Mouse (Mus musculus) left cerebral cortex, adult 18-20 months (tissue): ENCODE data around the gene Alkbh7. TPM values are rescaled to one million over a fixed set of nuclear protein-coding genes. Genes with fewer than 3 reads are reported as not detected.

Experiments used
- DNase-seq, 2 experiments: peaks; one replicate each; pipeline ENCODE4 v3.0.0; 2021 to 2022; ENCODE audit warnings: low spot score in 2 of 2, mixed read lengths in 1 of 2
- total RNA-seq, 2 experiments: library from RNA; stranded (reverse); gene quantifications; 2 replicates each; pipeline ENCODE4 v1.2.3; 2021

Gene Alkbh7
- total RNA-seq, 2 experiments from 2014 or later = 26.1 to 28.1 TPM

DNA sequence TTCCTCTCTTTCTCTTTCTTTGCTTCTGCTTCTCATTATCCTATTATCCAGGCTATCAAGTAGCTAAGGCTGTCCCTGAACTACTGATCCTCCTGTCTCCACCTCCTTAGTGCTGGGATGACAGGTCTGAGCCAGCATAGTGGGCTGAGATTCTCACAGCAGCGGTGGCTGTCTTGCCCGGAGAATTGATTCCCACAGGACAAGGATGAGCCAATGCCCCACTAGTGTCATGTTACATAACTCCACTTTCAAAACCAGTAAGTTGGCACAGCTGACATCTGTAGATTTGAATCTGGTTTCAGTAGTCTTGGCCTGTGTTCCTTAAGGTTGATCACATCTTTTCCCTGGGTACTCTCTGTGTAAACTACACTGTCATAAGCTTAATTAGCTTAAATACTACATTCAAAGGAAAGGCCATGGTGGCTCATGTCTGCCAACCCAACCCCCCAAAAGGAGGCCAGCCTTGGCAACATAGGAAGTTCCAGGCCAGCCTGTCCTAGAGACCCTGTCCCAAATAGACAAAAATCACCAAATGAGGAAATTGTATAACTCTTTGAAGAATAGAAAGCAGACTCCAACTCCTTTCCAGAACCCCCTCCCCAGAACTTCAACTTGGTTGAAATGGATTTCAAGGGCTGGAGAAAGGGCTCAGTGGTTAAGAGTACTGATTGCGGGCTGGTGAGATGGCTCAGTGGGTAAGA lies 10.9 kb upstream of the Alkbh7 start:
- no peak for DNase-seq

DNA sequence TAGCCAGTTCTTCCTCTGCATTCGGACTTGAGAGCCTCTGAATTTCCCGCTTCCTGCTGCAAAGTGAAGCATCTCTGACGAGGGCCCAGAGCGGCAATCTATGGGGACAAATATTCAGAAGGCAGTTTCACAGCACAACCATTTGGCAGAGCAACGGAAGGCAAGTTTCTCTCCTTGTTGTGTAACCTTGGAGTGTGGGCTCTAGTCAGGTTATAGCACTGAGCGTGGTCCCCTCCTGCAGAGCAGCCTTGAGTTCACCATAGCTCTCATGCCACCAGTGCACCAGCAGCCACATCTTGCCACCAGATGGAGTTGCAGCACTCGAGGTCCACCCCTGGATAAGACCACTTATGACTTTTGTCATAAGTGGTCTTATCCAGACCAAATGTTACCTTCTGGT lies 8.7 kb upstream of the Alkbh7 start:
- DNase-seq = no peak

GRCm38 (mm10) chr17:56988921-56989430 lies 8.2 kb upstream of the Alkbh7 start:
- no peak for DNase-seq

DNA sequence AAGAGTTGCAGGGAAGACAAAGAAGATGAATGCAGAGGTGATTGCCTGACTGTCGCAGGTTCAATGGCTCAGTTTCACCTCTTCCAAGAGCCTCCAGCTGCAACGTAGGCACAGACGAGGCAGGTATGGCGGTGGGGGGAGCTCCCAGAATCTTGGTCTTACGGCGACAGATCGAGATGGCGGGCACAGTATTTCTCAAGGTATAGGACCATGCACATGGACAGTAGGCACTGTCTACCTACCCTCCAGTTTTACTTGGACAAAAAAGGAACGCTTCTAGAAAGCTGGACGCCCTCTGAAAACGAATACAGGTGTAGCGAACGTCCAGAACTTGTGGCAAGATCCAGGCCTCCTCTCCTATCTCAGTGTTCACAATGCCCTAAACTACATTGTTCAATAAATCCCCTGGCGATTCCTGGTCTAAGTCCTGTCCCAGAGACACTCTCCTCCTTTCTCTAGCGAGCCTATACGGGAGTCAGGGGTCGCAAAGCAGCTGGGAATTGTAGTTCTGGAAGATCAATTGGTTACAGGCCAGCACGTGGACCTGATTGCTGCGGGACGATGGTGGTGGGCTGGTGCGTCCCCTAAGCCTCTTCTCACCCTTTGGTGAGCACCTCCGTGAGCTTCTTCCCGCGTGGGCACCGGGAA lies 7.5 kb upstream of the Alkbh7 start:
- DNase-seq = peak; percentile 73 to 78

DNA sequence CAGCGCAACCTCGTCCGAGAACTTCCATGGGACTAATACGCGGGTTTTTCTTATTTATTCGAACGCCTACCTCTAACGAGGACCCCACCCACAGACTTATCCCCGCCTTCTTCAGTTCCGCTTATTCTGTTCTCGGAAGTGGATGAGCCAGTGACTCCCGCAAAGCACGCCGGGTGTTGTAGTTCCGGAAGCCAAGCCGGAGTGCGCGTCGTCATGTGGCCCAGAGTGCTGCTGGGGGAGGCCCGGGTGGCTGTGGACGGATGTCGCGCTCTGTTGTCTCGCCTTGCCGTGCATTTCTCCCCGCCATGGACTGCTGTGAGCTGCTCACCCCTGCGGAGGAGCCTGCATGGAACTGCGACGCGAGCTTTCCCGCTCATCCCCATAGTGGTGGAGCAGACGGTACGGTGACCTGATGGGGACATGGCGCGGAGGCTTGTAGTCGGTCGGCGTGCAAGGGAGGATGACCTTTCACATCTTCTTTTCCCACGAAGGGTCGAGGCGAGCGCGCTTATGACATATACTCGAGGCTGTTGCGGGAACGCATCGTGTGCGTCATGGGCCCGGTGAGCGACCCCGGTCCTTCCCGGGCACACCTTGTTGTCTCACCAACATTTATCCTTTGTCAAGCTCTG lies 6.9 kb upstream of the Alkbh7 start, which contains the start of gene Clpp:
Gene Clpp (plus strand): TSS at position 191 of the 632 bp plus-strand sequence.
- peak; percentile 95 for DNase-seq

DNA sequence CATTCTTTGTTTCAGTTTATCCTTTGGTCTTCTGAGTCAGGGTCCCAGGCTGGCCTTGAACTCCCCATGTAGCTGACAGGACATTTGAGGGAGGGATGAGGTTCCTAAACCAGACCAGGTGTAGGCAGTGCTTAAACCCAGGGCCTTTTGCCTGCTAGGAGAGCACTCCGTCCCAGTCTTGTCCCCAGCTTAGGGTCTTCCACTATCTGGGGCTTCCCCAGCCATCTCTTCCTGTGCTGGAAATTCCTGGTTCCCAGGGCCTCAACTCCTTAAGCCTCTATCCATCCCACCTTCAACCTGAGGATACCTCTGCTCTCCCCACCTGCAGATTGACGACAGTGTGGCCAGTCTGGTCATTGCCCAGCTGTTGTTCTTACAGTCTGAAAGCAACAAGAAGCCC lies 6.2 kb upstream of the Alkbh7 start:
- DNase-seq = no peak

- DNase-seq = no peak
Measured at GRCm38 (mm10) chr17:56995046-56995445, 2.1 kb upstream of the Alkbh7 start.

GRCm38 (mm10) chr17:56996506-56996905 lies 633 bp upstream of the Alkbh7 start:
- no peak for DNase-seq

- no peak for DNase-seq
Measured at GRCm38 (mm10) chr17:56999414-56999813, 2.3 kb downstream of the Alkbh7 start.

- DNase-seq = no peak
Measured at GRCm38 (mm10) chr17:56999968-57000609, 3.0 kb downstream of the Alkbh7 start, which contains the start of gene Pspn. Pspn (minus strand) TSS chr17:57000018.

DNA sequence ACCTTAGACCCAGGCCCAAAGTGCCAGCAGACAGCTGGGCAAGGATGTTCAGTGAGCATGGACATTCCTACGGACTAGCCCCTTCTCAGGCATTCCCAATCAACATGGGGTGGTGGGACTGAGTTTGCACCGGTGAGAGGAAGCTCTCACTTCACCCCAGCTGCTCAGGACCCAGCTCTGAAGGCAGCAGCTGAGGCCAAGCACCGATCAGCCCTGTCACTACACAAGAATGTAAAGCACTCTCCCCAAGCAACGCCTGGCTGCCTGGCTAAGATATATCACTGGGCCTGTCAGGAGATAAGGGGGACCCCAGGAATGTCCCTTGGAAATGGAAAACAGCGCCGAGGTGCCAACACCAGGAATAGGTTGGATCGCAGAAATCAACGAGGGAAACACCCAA lies 4.1 kb downstream of the Alkbh7 start:
- no peak for DNase-seq

GRCm38 (mm10) chr17:57003994-57004393 lies 6.9 kb downstream of the Alkbh7 start:
- DNase-seq = no peak

- no peak for DNase-seq
Measured at GRCm38 (mm10) chr17:57007137-57007905, 10.2 kb downstream of the Alkbh7 start.

DNA sequence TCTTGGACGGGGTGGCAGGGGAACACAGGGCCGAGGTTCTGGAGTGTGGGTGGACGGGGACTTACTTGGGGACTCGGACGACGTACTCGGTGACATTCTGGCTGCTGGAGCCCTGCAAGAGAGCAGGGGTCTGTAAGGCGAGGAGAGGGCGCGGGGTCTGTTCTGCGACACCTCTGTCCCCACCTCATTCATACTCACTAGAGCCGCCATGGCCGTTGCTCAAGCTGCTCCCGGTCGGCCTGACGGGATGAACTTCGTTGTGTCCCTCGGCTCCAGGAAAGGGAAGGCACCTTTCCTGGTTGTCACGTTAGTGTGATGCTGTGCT lies 13.7 kb downstream of the Alkbh7 start:
- peak in 1 of 2 experiments; percentile 20 for DNase-seq

DNA sequence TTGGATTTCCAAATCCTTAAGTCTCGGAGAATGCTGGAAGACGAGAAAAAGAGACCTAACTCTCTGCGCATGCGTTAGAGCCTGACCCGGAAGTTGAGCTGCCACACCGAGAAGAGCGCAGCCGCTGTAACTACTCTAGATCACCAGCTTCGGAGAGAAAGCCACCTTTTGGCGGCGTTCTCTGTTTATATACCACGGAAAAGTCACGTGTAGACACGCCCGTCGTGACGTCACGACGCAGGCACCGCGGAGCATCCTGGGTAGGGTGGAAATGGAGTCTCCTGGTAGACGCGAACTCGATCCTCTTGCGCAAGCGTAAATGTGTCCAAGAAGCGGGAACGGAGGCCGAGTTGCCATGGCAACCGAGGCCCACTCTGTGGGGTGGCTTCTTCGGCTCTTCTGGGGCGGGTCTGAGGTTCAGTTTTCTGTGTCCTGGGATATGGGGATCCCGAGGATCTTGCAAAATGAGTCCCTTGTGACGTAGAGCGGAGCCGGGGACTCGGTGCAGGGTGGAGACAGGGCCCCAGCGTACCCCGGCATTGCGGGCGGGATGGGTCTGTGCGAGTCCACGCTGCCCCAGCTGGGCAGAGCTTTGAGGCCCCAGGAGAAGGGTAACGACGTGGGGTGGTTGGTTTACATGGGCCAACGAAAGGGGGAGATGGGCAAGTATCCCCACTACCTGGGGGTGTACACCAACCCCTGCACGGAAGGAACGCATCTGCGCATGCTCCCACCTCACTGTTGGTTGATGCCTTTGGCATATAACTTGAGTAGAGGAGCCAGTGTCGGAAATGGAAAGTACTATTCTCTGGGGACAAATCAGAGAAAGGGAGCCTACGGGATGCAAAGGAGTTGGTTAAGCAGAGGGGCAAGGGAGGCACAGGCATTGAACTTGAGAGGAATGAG lies 14.3 kb downstream of the Alkbh7 start, which contains the start of the genes Gtf2f1 and Gm17949:
Gene Gtf2f1 (minus strand): TSS at position 53 of the 906 bp plus-strand sequence.
Gene Gm17949 (plus strand): TSS at position 234 of the 906 bp plus-strand sequence.
- peak; percentile 93 to 96 for DNase-seq

- no peak for DNase-seq
Measured at GRCm38 (mm10) chr17:57012245-57012795, 15.2 kb downstream of the Alkbh7 start.

DNA sequence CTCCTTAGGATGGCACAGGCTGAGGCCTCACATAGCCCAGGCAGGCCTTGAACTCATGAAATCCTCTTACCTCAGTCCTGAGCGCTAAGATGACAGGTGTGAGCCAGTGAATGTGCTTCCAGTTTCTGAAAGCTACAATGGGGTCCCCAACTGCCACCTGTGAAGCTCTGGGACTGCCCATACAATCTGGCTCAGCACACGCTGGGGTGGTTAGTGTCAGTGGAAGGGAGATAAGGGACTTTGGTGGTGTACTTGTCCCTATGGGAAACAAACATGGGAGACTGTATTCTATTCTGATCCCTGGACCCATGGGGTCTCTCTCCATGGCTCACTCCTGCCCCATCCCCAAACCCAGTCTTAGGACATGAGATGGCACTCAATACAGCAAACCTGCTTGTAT lies 22.6 kb downstream of the Alkbh7 start:
- no peak for DNase-seq

DNA sequence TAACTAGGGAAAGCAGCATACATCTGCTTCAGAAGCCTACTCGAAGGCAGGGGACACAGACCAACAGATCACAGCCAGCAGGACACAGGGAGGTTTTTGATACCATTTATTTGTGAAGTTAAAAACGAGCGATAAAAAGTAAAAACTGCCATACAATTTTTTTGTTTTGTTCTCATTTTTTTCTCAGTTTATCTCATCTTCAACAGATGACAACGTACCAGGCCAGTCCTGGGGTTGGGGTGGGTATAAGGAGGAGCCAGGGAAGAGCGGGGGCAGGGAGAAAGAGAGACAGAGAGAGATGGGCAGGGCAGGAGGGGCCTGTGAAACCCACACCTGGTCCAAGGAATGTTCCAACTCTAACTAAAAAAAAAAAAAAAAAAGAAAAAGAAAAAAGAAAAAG lies 23.8 kb downstream of the Alkbh7 start:
- no peak for DNase-seq

- DNase-seq = no peak
Measured at GRCm38 (mm10) chr17:57027471-57027870, 30.3 kb downstream of the Alkbh7 start.
